Mouse (Mus musculus): ENCODE results near the gene Slpi.

Slpi gene

GRCm38 (mm10) chr2:164389020-164389419 is at the start of gene Slpi:
TSS of gene Slpi (minus strand) at chr2:164389095.
- peak; percentile 35 to 58 for DNase-seq

- DNase-seq = peak in 1 of 2 experiments; percentile 58
These were observed 49.4 kb upstream of the Slpi start for GRCm38 (mm10) chr2:164438257-164438656.

GRCm38 (mm10) chr2:164437710-164438109 is 48.8 kb upstream of the Slpi start:
- peak in 1 of 2 experiments; percentile 59 for DNase-seq

- DNase-seq = peak; percentile 57 to 69
These were observed 48.1 kb upstream of the Slpi start for GRCm38 (mm10) chr2:164436961-164437360.

GRCm38 (mm10) chr2:164436215-164436913 is 47.5 kb upstream of the Slpi start:
- DNase-seq = peak in 1 of 2 experiments; percentile 43

- peak in 1 of 2 experiments; percentile 27 for DNase-seq
These were observed 46.6 kb upstream of the Slpi start for GRCm38 (mm10) chr2:164435216-164436090.

GRCm38 (mm10) chr2:164434681-164435080 is 45.8 kb upstream of the Slpi start:
- DNase-seq = no peak

GRCm38 (mm10) chr2:164433278-164433895 is 44.5 kb upstream of the Slpi start:
- DNase-seq = peak in 1 of 2 experiments; percentile 28

GRCm38 (mm10) chr2:164432541-164433191 is 43.8 kb upstream of the Slpi start:
- peak; percentile 65 to 83 for DNase-seq

GRCm38 (mm10) chr2:164431676-164432465 is 43.0 kb upstream of the Slpi start:
- peak in 1 of 2 experiments; percentile 39 for DNase-seq

- peak; percentile 63 to 77 for DNase-seq
These were observed 41.8 kb upstream of the Slpi start for GRCm38 (mm10) chr2:164430697-164431096.

- no peak for DNase-seq
These were observed 41.2 kb upstream of the Slpi start for GRCm38 (mm10) chr2:164429881-164430615.

GRCm38 (mm10) chr2:164428451-164428850 is 39.6 kb upstream of the Slpi start:
- DNase-seq = no peak

GRCm38 (mm10) chr2:164426952-164427351 is 38.1 kb upstream of the Slpi start:
- no peak for DNase-seq

- DNase-seq = peak in 1 of 2 experiments; percentile 60
These were observed 37.2 kb upstream of the Slpi start for GRCm38 (mm10) chr2:164426121-164426520.

GRCm38 (mm10) chr2:164425401-164425800 is 36.5 kb upstream of the Slpi start:
- no peak for DNase-seq

GRCm38 (mm10) chr2:164424406-164424805 is 35.5 kb upstream of the Slpi start:
- peak in 1 of 2 experiments; percentile 1 for DNase-seq

- peak in 1 of 2 experiments; percentile 11 for DNase-seq
These were observed 34.6 kb upstream of the Slpi start for GRCm38 (mm10) chr2:164423464-164423863.

GRCm38 (mm10) chr2:164422675-164423393 is 33.9 kb upstream of the Slpi start:
- peak in 1 of 2 experiments; percentile 6 for DNase-seq

GRCm38 (mm10) chr2:164421979-164422378 is 33.1 kb upstream of the Slpi start:
- DNase-seq = peak in 1 of 2 experiments; percentile 2

Data from kidney, postnatal 4 days (tissue).